Mouse (Mus musculus): ENCODE data around the gene Nrtn. TPM values are rescaled to one million over a fixed set of nuclear protein-coding genes. Genes with fewer than 3 reads are reported as not detected.

Gene Nrtn
- polyA plus RNA-seq, 1 experiment from 2014 or later, result 4.7 TPM

- WGBS, result 91% methylated on average over 5 of the region's 5 CpGs
- Histone ChIP-seq H3K4me3 (no peak within 1 kb of the TSS), H3K36me3 (replicated peaks) (peaks cover 55% of the 10 kb centered on the region), H3K27me3 (replicated peaks; ENCODE audit: low read depth, poor library complexity, severe bottlenecking) (no peaks in the 10 kb centered on the region), H3K9me3 (no peaks in the 10 kb centered on the region), H3K4me1 (peaks cover 7% of the 10 kb centered on the region), H3K27ac (replicated peaks) (no peak within 1 kb of the TSS)
- no peak for DNase-seq (ENCODE audit: low spot score)
These were observed 12.6 kb upstream of the Nrtn start, which contains the start of gene Prr22 for GRCm38 (mm10) chr17:56769950-56770349. Gene Prr22 (plus strand): TSS chr17:56770250.

- H3K4me1 ChIP-seq, result peaks cover 7% of the 10 kb centered on the region
- no peak for DNase-seq (ENCODE audit: low spot score)
- no peaks in the 10 kb centered on the region for H3K27me3 ChIP-seq (replicated peaks; ENCODE audit: low read depth, poor library complexity, severe bottlenecking)
- no peak overlapping the region for H3K27ac ChIP-seq (replicated peaks)
- 93% methylated on average over 11 of the region's 11 CpGs for WGBS
- H3K36me3 ChIP-seq (replicated peaks), result peaks cover 55% of the 10 kb centered on the region
- H3K4me3 ChIP-seq, result no peak overlapping the region
- no peaks in the 10 kb centered on the region for H3K9me3 ChIP-seq
These were observed 11.6 kb upstream of the Nrtn start for GRCm38 (mm10) chr17:56768941-56769340.

- Histone ChIP-seq H3K27ac (replicated peaks) (no peak overlapping the region), H3K36me3 (replicated peaks) (peaks cover 55% of the 10 kb centered on the region), H3K4me1 (peaks cover 16% of the 10 kb centered on the region), H3K9me3 (no peaks in the 10 kb centered on the region), H3K4me3 (no peak overlapping the region), H3K27me3 (replicated peaks; ENCODE audit: low read depth, poor library complexity, severe bottlenecking) (no peaks in the 10 kb centered on the region)
- WGBS, result 94% methylated on average over 29 of the region's 29 CpGs
- no peak for DNase-seq (ENCODE audit: low spot score)
These were observed 10.3 kb upstream of the Nrtn start for GRCm38 (mm10) chr17:56767531-56768135.

- H3K36me3 ChIP-seq (replicated peaks), result peaks cover 55% of the 10 kb centered on the region
These were observed 9.5 kb upstream of the Nrtn start for GRCm38 (mm10) chr17:56766631-56767405.

GRCm38 (mm10) chr17:56765431-56765830, 8.1 kb upstream of the Nrtn start:
- no peak for DNase-seq (ENCODE audit: low spot score)
- H3K27ac ChIP-seq (replicated peaks), result peak overlapping the region; percentile 97
- 59% methylated on average over 12 of the region's 12 CpGs for WGBS
- peaks cover 12% of the 10 kb centered on the region for H3K27me3 ChIP-seq (replicated peaks; ENCODE audit: low read depth, poor library complexity, severe bottlenecking)
- peak overlapping the region; percentile 89 for H3K4me3 ChIP-seq
- H3K9me3 ChIP-seq, result no peaks in the 10 kb centered on the region
- peaks cover 29% of the 10 kb centered on the region for H3K4me1 ChIP-seq
- H3K36me3 ChIP-seq (replicated peaks), result peaks cover 42% of the 10 kb centered on the region

More at GRCm38 (mm10) chr17:56766631-56767405, 9.5 kb upstream of the Nrtn start:
- Histone ChIP-seq H3K4me1 (peaks cover 24% of the 10 kb centered on the region), H3K9me3 (no peaks in the 10 kb centered on the region), H3K27me3 (replicated peaks; ENCODE audit: low read depth, poor library complexity, severe bottlenecking) (no peaks in the 10 kb centered on the region), H3K4me3 (no peak overlapping the region), H3K27ac (replicated peaks) (no peak overlapping the region)
- no peak for DNase-seq (ENCODE audit: low spot score)
- 94% methylated on average over 27 of the region's 27 CpGs for WGBS

GRCm38 (mm10) chr17:56764474-56765354, 7.4 kb upstream of the Nrtn start, which contains the start of gene Dus3l:
Gene Dus3l (plus strand): TSS chr17:56764757.
- Histone ChIP-seq H3K4me1 (peaks cover 29% of the 10 kb centered on the region), H3K36me3 (replicated peaks) (peaks cover 35% of the 10 kb centered on the region), H3K27me3 (replicated peaks; ENCODE audit: low read depth, poor library complexity, severe bottlenecking) (peaks cover 19% of the 10 kb centered on the region), H3K4me3 (peak within 1 kb of the TSS; percentile 89), H3K27ac (replicated peaks) (peak within 1 kb of the TSS; percentile 97), H3K9me3 (no peaks in the 10 kb centered on the region)
- DNase-seq (ENCODE audit: low spot score), result peak; percentile 94
- 2% methylated on average over 58 of the region's 58 CpGs for WGBS

GRCm38 (mm10) chr17:56763741-56764250, 6.5 kb upstream of the Nrtn start:
- no peaks in the 10 kb centered on the region for H3K9me3 ChIP-seq
- 77% methylated on average over 8 of the region's 8 CpGs for WGBS
- H3K36me3 ChIP-seq (replicated peaks), result peaks cover 26% of the 10 kb centered on the region
- H3K4me3 ChIP-seq, result peak overlapping the region; percentile 89
- no peak overlapping the region for H3K27ac ChIP-seq (replicated peaks)
- no peak for DNase-seq (ENCODE audit: low spot score)
- H3K4me1 ChIP-seq, result peaks cover 35% of the 10 kb centered on the region
- H3K27me3 ChIP-seq (replicated peaks; ENCODE audit: low read depth, poor library complexity, severe bottlenecking), result peaks cover 28% of the 10 kb centered on the region

GRCm38 (mm10) chr17:56762769-56763731, 5.7 kb upstream of the Nrtn start:
- Histone ChIP-seq H3K27me3 (replicated peaks; ENCODE audit: low read depth, poor library complexity, severe bottlenecking) (peaks cover 35% of the 10 kb centered on the region), H3K36me3 (replicated peaks) (peaks cover 18% of the 10 kb centered on the region), H3K4me3 (peak overlapping the region; percentile 63; the same call in 1 of the 2 replicates), H3K4me1 (peaks cover 42% of the 10 kb centered on the region), H3K27ac (replicated peaks) (peak overlapping the region; percentile 85), H3K9me3 (0 out of 2 replicates have a peak, but pooled peaks cover 3% of the 10 kb centered on the region)
- 49% methylated on average over 27 of the region's 27 CpGs for WGBS
- DNase-seq (ENCODE audit: low spot score), result peak; percentile 59

- peak; percentile 94 for DNase-seq (ENCODE audit: low spot score)
- H3K36me3 ChIP-seq (replicated peaks), result peaks cover 8% of the 10 kb centered on the region
- H3K4me1 ChIP-seq, result peaks cover 52% of the 10 kb centered on the region
- H3K4me3 ChIP-seq, result peak overlapping the region; percentile 63
- WGBS, result 0% methylated on average over 28 of the region's 28 CpGs
- peaks cover 45% of the 10 kb centered on the region for H3K27me3 ChIP-seq (replicated peaks; ENCODE audit: low read depth, poor library complexity, severe bottlenecking)
- peak overlapping the region; percentile 85 for H3K27ac ChIP-seq (replicated peaks)
- H3K9me3 ChIP-seq, result 0 out of 2 replicates have a peak, but pooled peaks cover 3% of the 10 kb centered on the region
These were observed 4.7 kb upstream of the Nrtn start for GRCm38 (mm10) chr17:56761991-56762410.

- Histone ChIP-seq H3K4me3 (no peak overlapping the region), H3K36me3 (replicated peaks) (no peaks in the 10 kb centered on the region), H3K27me3 (replicated peaks; ENCODE audit: low read depth, poor library complexity, severe bottlenecking) (peaks cover 55% of the 10 kb centered on the region), H3K9me3 (0 out of 2 replicates have a peak, but pooled peaks cover 3% of the 10 kb centered on the region), H3K27ac (replicated peaks) (no peak overlapping the region), H3K4me1 (peaks cover 61% of the 10 kb centered on the region)
- 70% methylated on average over 3 of the region's 3 CpGs for WGBS
- DNase-seq (ENCODE audit: low spot score), result no peak
These were observed 3.7 kb upstream of the Nrtn start for GRCm38 (mm10) chr17:56761077-56761476.

GRCm38 (mm10) chr17:56759261-56759660, 1.9 kb upstream of the Nrtn start:
- Histone ChIP-seq H3K36me3 (replicated peaks) (no peaks in the 10 kb centered on the region), H3K27me3 (replicated peaks; ENCODE audit: low read depth, poor library complexity, severe bottlenecking) (peaks cover 73% of the 10 kb centered on the region), H3K9me3 (0 out of 2 replicates have a peak, but pooled peaks cover 3% of the 10 kb centered on the region), H3K4me1 (peaks cover 62% of the 10 kb centered on the region), H3K4me3 (no peak overlapping the region), H3K27ac (replicated peaks) (no peak overlapping the region)
- 62% methylated on average over 7 of the region's 7 CpGs for WGBS
- DNase-seq (ENCODE audit: low spot score), result peak; percentile 29
